Mouse (Mus musculus): ENCODE results near the gene Sh2d4b. TPM values are rescaled to one million over a fixed set of nuclear protein-coding genes. Genes with fewer than 3 reads are reported as not detected.
A peak's percentile ranks its signal among the peaks of the same experiment; 100 is the strongest.

Gene Sh2d4b
- polyA plus RNA-seq, 1 experiment from 2014 or later: 0.25 TPM

DNA sequence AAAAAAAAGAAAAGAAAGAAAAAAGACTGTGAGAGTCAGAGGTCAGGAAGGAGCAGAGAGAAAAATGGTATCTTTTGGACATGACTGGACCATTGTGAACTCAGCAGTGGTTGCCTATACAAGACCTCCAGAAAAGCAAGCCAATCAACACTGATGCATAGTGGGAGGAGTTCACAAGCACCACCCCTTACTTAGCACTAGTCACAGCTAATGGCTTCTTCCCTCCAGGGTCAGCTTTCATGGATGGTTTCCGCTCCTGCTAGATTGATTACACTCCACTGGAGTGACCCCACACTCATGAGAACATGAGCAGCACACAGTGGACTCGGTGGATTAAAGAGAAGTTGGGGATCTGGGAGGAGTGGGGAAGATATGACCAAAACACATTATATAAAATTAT, 7.2 kb upstream of the Sh2d4b start:
- Histone ChIP-seq H3K27me3 (ENCODE audit: low read depth, poor library complexity, severe bottlenecking) (no peaks in the 10 kb centered on the region), H3K36me3 (peaks cover 9% of the 10 kb centered on the region; the same call in 1 of the 2 replicates), H3K4me1 (no peaks in the 10 kb centered on the region), H3K4me3 (no peak overlapping the region), H3K27ac (no peak overlapping the region), H3K9me3 (replicated peaks) (no peaks in the 10 kb centered on the region)
- 51% methylated on average over 2 of the region's 2 CpGs for WGBS
- no peak for DNase-seq (ENCODE audit: low spot score)

DNA sequence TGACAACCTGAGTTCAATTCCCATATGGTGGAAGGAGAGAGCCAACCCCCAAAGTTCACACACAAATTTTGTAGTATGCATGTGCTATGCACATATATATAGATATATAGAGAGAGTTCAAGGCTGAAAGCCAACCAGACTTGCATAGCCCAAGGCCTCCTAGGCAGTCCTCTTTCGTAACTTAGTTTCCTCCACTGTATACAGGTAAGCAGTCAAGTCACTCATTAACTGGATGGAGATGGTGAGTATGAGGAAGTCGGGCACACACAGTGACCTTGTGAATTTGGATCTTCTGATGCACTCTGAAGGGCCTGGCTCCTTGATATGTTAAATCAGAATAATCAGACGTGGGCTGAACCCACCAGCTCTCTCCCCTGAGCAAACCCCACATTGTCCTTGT, 4.8 kb upstream of the Sh2d4b start:
- 95% methylated on average over 3 of the region's 3 CpGs for WGBS

DNA sequence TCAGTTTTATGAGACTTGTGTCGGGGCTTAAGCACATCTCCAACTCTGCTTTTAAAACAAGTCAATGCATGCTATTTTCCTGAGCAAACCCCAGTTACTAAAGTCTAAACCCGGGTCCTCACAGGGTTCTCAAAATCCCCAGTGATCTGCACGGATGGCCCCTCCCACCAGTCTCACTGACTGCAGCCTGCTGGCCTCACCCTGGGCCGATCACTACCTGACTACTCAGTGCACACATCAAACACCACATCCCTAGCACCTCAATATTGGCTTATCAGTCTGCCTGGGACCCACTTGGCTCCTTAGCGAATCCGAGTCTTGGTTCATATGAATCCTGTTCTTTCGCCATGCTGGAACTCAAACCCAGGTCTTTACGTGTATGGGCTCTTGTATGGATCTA, 2.6 kb upstream of the Sh2d4b start:
- Histone ChIP-seq H3K4me3 (no peak overlapping the region), H3K9me3 (replicated peaks) (no peaks in the 10 kb centered on the region), H3K27ac (no peak overlapping the region), H3K36me3 (no peaks in the 10 kb centered on the region), H3K4me1 (peaks cover 20% of the 10 kb centered on the region), H3K27me3 (ENCODE audit: low read depth, poor library complexity, severe bottlenecking) (no peaks in the 10 kb centered on the region)
- WGBS: 79% methylated on average over 8 of the region's 8 CpGs
- no peak for DNase-seq (ENCODE audit: low spot score)

More for the DNA sequence above, 4.8 kb upstream of the Sh2d4b start:
- DNase-seq (ENCODE audit: low spot score): no peak
- no peaks in the 10 kb centered on the region for H3K9me3 ChIP-seq (replicated peaks)
- no peak overlapping the region for H3K27ac ChIP-seq
- no peaks in the 10 kb centered on the region for H3K27me3 ChIP-seq (ENCODE audit: low read depth, poor library complexity, severe bottlenecking)
- H3K4me3 ChIP-seq: no peak overlapping the region
- peaks cover 18% of the 10 kb centered on the region for H3K4me1 ChIP-seq
- no peaks in the 10 kb centered on the region for H3K36me3 ChIP-seq

DNA sequence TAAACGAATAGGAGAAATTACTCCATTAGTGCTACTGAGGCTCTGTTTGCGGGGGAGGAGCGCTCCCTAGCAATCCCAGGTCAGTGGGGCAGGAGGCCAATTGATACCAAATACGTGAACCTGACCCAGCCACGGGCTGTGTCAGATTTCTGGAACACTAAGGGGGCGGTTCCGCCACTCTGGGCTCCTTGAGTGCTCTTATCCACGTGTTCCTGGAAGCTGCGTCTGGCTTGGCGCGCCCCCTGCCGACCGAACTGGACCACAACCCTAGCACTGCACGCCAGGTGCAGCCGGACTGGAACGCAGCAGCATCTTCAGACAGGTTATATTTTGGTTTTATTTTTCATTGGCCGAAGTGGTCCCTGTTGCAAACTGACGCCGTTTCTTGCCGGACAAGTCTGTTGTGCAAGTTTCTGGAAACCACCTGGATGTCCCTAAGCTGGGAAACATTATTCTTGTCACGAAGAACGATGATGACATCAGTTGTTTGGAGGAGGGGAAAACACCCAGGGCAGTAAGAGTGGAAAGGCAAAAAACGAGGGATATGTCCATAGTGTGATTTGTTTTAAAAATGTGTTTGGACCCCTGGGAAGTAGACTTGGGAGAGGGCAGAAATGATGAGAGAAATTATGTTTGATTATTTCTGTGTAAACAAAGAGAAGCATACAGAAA, 1.6 kb upstream of the Sh2d4b start:
- peak overlapping the region; percentile 25 for H3K4me3 ChIP-seq
- peak; percentile 89 for DNase-seq (ENCODE audit: low spot score)
- no peaks in the 10 kb centered on the region for H3K9me3 ChIP-seq (replicated peaks)
- H3K27me3 ChIP-seq (ENCODE audit: low read depth, poor library complexity, severe bottlenecking): no peaks in the 10 kb centered on the region
- peaks cover 20% of the 10 kb centered on the region for H3K4me1 ChIP-seq
- H3K36me3 ChIP-seq: no peaks in the 10 kb centered on the region
- 16% methylated on average over 23 of the region's 23 CpGs for WGBS
- H3K27ac ChIP-seq: peak overlapping the region; percentile 19; the same call in 1 of the 2 replicates

DNA sequence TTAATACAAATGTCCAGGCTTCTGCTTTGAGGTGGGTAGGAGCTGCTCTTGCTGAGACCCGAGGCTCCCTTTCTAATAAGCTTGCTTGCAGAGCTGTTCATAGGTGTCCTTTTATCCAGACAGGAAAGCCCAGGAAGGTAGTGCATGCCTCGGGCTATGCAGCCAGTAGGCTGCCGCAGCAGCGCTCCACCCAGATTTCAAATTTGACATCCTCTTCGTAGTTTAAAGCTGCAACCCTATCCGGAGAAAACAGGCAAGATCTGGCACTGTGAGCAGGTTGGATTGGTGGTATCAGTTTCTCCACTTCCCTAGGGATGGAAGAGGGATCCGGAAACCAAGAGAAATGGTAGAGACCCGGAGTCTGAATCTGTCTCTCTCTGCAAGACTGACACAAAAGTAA, 818 bp upstream of the Sh2d4b start:
- no peaks in the 10 kb centered on the region for H3K9me3 ChIP-seq (replicated peaks)
- 71% methylated on average over 8 of the region's 8 CpGs for WGBS
- H3K36me3 ChIP-seq: no peaks in the 10 kb centered on the region
- no peak for DNase-seq (ENCODE audit: low spot score)
- H3K4me3 ChIP-seq: no peak overlapping the region
- H3K4me1 ChIP-seq: peaks cover 20% of the 10 kb centered on the region
- H3K27me3 ChIP-seq (ENCODE audit: low read depth, poor library complexity, severe bottlenecking): no peaks in the 10 kb centered on the region
- H3K27ac ChIP-seq: no peak overlapping the region

DNA sequence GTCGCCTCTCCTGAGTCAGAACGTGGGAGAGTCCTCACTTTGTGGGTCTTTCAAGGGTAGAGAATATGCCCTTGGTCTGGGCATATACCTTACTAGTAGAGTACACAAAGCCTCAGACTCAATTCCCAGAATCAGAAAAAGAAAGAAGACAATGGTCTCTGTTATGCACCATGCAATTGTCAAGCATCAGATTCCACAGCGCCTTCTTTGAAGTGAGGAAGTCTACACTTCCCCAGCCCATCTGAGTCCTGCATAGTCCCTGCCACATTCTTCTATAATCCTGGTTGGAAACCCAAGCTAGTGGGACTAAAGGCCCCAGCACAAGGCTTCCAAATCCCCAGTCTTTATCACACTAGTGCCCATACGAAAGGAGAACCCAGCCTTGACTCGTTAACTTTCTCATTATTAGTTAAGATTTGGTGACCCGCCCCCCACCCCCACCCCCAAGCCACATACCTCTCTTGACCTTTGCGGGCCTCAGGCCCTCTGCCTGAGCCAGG, 690 bp downstream of the Sh2d4b start:
- 82% methylated on average over 7 of the region's 7 CpGs for WGBS

DNA sequence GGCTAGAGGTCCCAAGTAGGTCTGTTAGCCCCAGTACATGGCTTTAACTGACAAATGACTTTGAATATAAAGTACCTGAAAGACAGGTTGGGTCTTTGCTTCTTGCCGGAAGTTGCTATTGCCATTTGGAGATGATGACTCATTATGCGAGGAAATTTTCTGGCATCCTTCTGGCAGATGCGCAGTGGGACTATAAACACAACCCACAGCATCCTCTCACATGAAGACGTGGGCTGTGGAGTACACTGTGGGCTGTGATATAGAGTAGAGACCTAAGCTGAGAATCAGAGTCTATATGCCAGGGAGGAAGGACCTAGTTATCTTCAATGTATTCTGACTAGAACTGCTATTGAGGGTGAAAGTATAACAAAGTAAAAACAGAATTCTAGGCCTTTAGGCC, 1.6 kb downstream of the Sh2d4b start:
- WGBS: 91% methylated on average over 4 of the region's 4 CpGs
- H3K36me3 ChIP-seq: no peaks in the 10 kb centered on the region
- peaks cover 20% of the 10 kb centered on the region for H3K4me1 ChIP-seq
- H3K27me3 ChIP-seq (ENCODE audit: low read depth, poor library complexity, severe bottlenecking): no peaks in the 10 kb centered on the region
- H3K4me3 ChIP-seq: no peak overlapping the region
- H3K27ac ChIP-seq: no peak overlapping the region
- no peaks in the 10 kb centered on the region for H3K9me3 ChIP-seq (replicated peaks)
- DNase-seq (ENCODE audit: low spot score): no peak

More for the DNA sequence above, 690 bp downstream of the Sh2d4b start:
- no peaks in the 10 kb centered on the region for H3K9me3 ChIP-seq (replicated peaks)
- no peak overlapping the region for H3K4me3 ChIP-seq
- H3K36me3 ChIP-seq: no peaks in the 10 kb centered on the region
- peaks cover 20% of the 10 kb centered on the region for H3K4me1 ChIP-seq
- H3K27me3 ChIP-seq (ENCODE audit: low read depth, poor library complexity, severe bottlenecking): no peaks in the 10 kb centered on the region
- H3K27ac ChIP-seq: no peak overlapping the region
- no peak for DNase-seq (ENCODE audit: low spot score)

DNA sequence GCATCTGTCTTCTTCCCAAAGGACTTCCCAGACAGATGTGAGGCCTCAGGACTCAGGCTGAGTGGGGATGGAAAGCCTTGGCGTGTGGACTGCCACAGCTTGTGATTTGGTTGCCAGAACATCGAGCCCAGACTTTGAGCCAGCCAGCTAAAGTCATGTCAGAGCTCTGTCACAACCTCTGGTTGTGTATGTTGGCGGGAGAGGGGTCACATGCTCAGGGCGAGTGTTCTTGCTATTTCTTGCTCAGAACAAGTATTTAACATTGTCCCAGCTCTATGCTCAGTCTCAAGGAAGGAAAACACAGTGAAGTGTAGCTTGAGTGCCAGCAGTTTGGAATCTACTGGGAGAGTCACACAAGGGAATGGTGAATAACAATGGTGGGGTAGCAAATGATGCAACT, 3.4 kb downstream of the Sh2d4b start:
- no peak for DNase-seq (ENCODE audit: low spot score)
- Histone ChIP-seq H3K9me3 (replicated peaks) (no peaks in the 10 kb centered on the region), H3K4me3 (no peak overlapping the region), H3K36me3 (no peaks in the 10 kb centered on the region), H3K27ac (no peak overlapping the region), H3K4me1 (peaks cover 24% of the 10 kb centered on the region), H3K27me3 (ENCODE audit: low read depth, poor library complexity, severe bottlenecking) (no peaks in the 10 kb centered on the region)
- WGBS: 87% methylated on average over 4 of the region's 4 CpGs

DNA sequence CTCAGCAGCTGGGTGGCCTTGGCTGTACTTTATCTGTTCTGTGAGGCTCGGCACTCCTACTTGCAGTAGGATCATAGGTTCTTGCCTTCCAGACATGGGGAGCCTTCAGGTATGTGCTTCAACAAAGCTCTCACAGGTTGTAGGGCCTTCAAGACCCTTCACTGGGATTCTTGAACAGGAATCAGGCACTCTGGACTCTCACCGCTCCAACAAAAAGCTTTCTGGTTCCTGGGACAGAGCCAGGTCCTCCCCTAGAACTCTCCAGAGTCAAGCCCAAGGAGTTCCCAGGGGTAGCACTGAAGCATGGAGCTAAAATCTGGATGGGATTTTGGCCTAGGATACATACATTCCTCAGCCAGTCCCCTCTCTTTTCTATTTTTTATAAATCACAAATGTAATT, 3.9 kb downstream of the Sh2d4b start:
- Histone ChIP-seq H3K4me1 (peaks cover 19% of the 10 kb centered on the region), H3K27me3 (ENCODE audit: low read depth, poor library complexity, severe bottlenecking) (no peaks in the 10 kb centered on the region), H3K36me3 (no peaks in the 10 kb centered on the region), H3K4me3 (no peak overlapping the region), H3K27ac (no peak overlapping the region), H3K9me3 (replicated peaks) (no peaks in the 10 kb centered on the region)
- DNase-seq (ENCODE audit: low spot score): no peak
- 89% methylated on average over 2 of the region's 2 CpGs for WGBS

DNA sequence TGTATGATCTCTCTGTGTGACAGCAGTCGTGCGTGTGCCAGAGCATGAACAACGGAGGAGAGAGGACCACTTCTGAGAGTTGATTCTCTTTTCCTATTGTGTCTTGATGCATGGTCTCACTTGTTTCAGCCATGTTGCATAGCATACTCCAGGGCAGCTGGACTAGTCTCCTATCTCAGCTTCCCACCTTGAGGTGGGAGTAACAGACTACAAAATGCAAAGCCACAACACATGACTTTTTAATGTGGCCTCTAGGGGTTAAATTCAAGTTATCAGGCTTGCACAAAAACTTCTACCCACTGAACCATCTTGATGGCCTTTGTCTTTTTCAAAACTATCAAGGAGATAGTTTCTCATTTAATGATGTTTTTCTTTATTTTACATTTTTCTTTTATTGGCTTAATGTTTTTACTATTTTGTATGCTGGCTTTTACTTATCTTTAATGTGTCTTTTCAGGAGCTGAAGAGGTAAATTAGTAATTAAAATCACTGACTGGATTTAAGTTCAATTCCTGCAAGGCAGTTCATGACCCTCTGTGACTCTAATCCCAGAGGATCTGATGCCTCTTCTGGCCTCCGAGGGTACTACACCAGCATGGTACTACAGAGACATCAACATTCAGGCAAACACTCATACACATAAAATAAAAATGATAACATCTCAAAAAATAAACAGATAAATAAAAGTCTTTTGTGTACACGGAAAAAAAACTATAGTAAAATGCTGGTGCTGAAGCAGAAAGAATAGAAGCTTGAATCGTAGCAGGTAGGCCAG, 6.5 kb downstream of the Sh2d4b start:
- no peak for DNase-seq (ENCODE audit: low spot score)

DNA sequence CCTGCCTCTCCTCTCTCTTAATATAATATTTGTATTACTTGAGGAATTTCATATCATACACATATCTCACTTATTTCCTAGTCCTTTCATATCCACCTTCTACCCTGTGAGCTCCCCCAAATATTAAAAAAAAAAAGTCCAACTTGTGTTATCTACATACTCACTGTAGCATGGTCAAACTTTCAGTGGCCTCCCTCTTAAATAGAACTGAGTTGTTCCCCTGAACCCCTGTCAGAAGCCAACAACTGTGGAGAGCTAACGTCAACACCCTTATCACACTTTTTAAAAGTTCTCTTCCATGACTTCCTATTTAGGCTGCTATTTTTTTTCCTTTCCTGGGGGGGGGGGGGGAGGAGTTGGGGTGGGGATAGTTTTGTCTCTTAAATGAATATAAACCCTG, 7.3 kb downstream of the Sh2d4b start:
- Histone ChIP-seq H3K4me1 (peaks cover 6% of the 10 kb centered on the region; the same call in 1 of the 2 replicates), H3K27me3 (ENCODE audit: low read depth, poor library complexity, severe bottlenecking) (no peaks in the 10 kb centered on the region), H3K36me3 (no peaks in the 10 kb centered on the region), H3K4me3 (no peak overlapping the region), H3K9me3 (replicated peaks) (no peaks in the 10 kb centered on the region), H3K27ac (no peak overlapping the region)
- no peak for DNase-seq (ENCODE audit: low spot score)
- 61% methylated on average over 1 of the region's 1 CpGs for WGBS

More for the DNA sequence above, 6.5 kb downstream of the Sh2d4b start:
- Histone ChIP-seq H3K9me3 (replicated peaks) (no peaks in the 10 kb centered on the region), H3K4me1 (peaks cover 6% of the 10 kb centered on the region; the same call in 1 of the 2 replicates), H3K27ac (no peak overlapping the region), H3K36me3 (no peaks in the 10 kb centered on the region), H3K27me3 (ENCODE audit: low read depth, poor library complexity, severe bottlenecking) (no peaks in the 10 kb centered on the region), H3K4me3 (no peak overlapping the region)
- WGBS: 82% methylated on average over 6 of the region's 6 CpGs

DNA sequence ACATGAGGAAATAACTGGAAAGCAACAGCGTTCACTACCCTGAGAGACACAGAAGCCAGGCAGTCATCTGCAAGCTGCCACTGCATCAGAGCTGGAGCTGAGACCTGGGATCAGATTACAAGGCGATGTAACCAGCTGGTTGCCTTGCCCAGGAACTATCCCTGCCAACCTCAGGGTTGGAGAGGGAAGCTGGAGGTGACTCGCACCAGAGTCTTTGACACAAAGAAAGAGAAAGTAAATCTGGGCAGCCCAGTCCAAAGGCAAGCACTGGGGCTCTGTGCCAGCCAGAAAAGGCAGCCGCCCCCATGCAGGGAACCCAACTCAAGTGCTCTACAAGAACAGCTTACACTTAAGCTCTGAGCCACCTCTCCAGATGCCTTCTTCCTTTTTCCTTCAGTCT, 7.8 kb downstream of the Sh2d4b start:
- Histone ChIP-seq H3K36me3 (no peaks in the 10 kb centered on the region), H3K9me3 (replicated peaks) (no peaks in the 10 kb centered on the region), H3K4me3 (no peak overlapping the region), H3K27me3 (ENCODE audit: low read depth, poor library complexity, severe bottlenecking) (no peaks in the 10 kb centered on the region), H3K27ac (no peak overlapping the region), H3K4me1 (peaks cover 6% of the 10 kb centered on the region; the same call in 1 of the 2 replicates)
- no peak for DNase-seq (ENCODE audit: low spot score)
- WGBS: 11% methylated on average over 4 of the region's 4 CpGs

DNA sequence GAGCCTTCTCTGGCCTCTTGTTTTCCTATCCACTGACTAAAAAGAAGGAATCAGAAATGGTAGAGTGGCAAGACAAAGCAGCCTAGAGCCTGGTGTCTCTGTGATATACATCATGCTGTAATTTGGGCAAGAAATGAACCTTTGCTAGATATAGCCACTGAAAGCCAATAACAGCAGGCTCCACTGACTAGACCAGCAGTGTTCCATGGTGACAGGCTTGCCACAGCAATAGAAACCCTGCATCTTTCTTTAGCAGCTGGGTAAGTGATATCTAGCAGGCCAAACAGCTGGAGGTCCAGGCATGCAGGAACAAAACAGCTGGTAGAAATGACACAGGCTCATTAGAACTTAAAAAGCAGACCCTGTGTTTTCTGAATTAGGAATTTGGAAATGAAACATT, 18.5 kb downstream of the Sh2d4b start:
- H3K9me3 ChIP-seq (replicated peaks): no peaks in the 10 kb centered on the region
- no peaks in the 10 kb centered on the region for H3K4me1 ChIP-seq
- no peak overlapping the region for H3K4me3 ChIP-seq
- H3K36me3 ChIP-seq: no peaks in the 10 kb centered on the region
- no peak overlapping the region for H3K27ac ChIP-seq
- H3K27me3 ChIP-seq (ENCODE audit: low read depth, poor library complexity, severe bottlenecking): no peaks in the 10 kb centered on the region
- DNase-seq (ENCODE audit: low spot score): no peak

Data from limb, embryonic 10.5 days (tissue).